Mouse (Mus musculus) small intestine, adult 2 months (tissue): ENCODE results near the gene Camta1. TPM values are rescaled to one million over a fixed set of nuclear protein-coding genes. Genes with fewer than 3 reads are reported as not detected.

ENCODE experiments used
- H3K27ac ChIP-seq: fragments of 200-500 bp; 2 replicates; pipeline ENCODE4 v1.5.1; 2012; ENCODE audit warnings: low read depth, low read length, control low read depth, inconsistent platforms; ENCODE audit not compliant: insufficient read depth
- H3K27me3 ChIP-seq: fragments of 200-500 bp; 2 replicates; pipeline ENCODE4 v1.6.1; 2012; ENCODE audit warnings: mild to moderate bottlenecking, moderate library complexity, low read length, inconsistent platforms; ENCODE audit not compliant: control insufficient read depth, insufficient read depth
- H3K36me3 ChIP-seq: fragments of 200-500 bp; 2 replicates; pipeline ENCODE4 v1.6.1; 2012; ENCODE audit warnings: mild to moderate bottlenecking, low read length, control low read depth, inconsistent platforms; ENCODE audit not compliant: control insufficient read depth, insufficient read depth
- H3K4me1 ChIP-seq: fragments of 200-500 bp; 2 replicates; pipeline ENCODE4 v1.6.1; 2012; ENCODE audit warnings: low read length, inconsistent platforms, mixed read lengths; ENCODE audit not compliant: control insufficient read depth, insufficient read depth, insufficient read length
- H3K4me3 ChIP-seq: fragments of 200-500 bp; 2 replicates; pipeline ENCODE4 v1.5.1; 2012; ENCODE audit warnings: low read depth, mild to moderate bottlenecking, control low read depth, inconsistent platforms, low read length, moderate library complexity
- CTCF ChIP-seq: fragments of 200-500 bp; IDR thresholded peaks from 2 replicates; pipeline ENCODE4 v1.5.1; 2012; ENCODE audit warnings: low read depth, mild to moderate bottlenecking, control low read depth, inconsistent platforms, low read length, moderate library complexity, mixed read lengths; ENCODE audit not compliant: insufficient replicate concordance, insufficient read length; ENCODE audit errors: extremely low read depth
- POLR2A ChIP-seq: fragments of 200-500 bp; IDR thresholded peaks from 2 replicates; pipeline ENCODE4 v1.6.1; 2012; ENCODE audit warnings: low read depth, mild to moderate bottlenecking, control low read depth, inconsistent platforms, low read length, moderate library complexity
- WGBS: fragments of 180-500 bp; shearing (Covaris S2); methylation state at CpG from one replicate; pipeline ENCODE4 v1.1.7; 2018; 5-methylcytosine and 5-hydroxymethylcytosine counted together
- polyA plus RNA-seq: library from polyadenylated mRNA; depleted of rRNA; stranded (reverse); fragments of >200 nt; gene quantifications from 2 replicates; pipeline ENCODE4 v1.2.3, GENCODE M21; 2012

Camta1 gene
- polyA plus RNA-seq, 1 experiment = 2.2 TPM

DNA sequence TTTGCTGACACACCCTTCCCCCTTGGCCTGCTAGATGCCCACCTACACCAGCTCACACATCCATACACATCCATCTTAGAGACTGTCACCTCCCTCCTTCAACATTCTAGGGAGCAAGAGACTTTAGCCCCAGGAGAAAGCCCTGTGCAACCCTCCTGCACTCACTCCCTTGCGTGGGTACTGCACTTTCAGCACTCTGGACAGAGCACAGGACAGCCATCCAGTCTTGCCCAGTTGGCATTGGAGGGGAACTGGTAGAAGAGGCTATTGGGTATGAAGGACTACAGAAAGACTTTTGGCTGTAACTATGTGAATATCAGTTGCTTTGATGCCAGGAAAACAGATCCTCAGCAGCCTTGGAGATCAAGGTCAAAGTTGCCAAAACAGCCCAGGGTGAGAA lies 675.9 kb downstream of the Camta1 start:
- Histone ChIP-seq H3K27me3 (no peaks in the 10 kb centered on the region), H3K36me3 (no peaks in the 10 kb centered on the region), H3K27ac (no peak overlapping the region), H3K4me3 (no peak overlapping the region), H3K4me1 (no peaks in the 10 kb centered on the region)
- TF ChIP-seq POLR2A (no peak), CTCF (no peak)
- 19% methylated on average over 1 of the region's 1 CpGs for WGBS

GRCm38 (mm10) chr4:151180394-151180902 lies 681.2 kb downstream of the Camta1 start:
- Histone ChIP-seq H3K36me3 (no peaks in the 10 kb centered on the region), H3K4me1 (no peaks in the 10 kb centered on the region), H3K4me3 (no peak overlapping the region), H3K27me3 (no peaks in the 10 kb centered on the region), H3K27ac (no peak overlapping the region)
- no peak for TF ChIP-seq CTCF
- WGBS = 8% methylated on average over 7 of the region's 7 CpGs

DNA sequence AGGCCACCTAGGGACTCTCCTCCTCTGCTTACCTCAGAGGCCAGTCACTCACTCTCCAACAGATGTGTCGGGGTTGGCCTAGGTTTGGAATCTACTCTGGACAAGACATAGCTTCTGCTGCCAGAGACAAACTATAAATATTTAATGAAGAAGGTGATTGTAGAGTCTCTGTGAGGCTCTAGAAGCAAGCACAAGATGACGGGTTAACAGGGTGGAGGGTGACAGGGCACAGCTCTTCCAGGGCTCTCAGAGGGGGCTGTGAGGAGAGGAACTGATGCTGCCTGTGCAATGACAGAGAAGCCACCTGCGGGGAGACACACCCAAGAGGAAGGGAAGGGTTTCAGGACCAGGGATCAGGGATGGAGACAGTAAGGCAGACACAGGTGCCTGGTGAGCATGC lies 682.0 kb downstream of the Camta1 start:
- Histone ChIP-seq H3K4me1 (no peaks in the 10 kb centered on the region), H3K27me3 (no peaks in the 10 kb centered on the region), H3K27ac (no peak overlapping the region), H3K4me3 (no peak overlapping the region), H3K36me3 (no peaks in the 10 kb centered on the region)
- WGBS = 34% methylated on average over 3 of the region's 3 CpGs
- no peak for TF ChIP-seq POLR2A
- no peak for TF ChIP-seq CTCF

DNA sequence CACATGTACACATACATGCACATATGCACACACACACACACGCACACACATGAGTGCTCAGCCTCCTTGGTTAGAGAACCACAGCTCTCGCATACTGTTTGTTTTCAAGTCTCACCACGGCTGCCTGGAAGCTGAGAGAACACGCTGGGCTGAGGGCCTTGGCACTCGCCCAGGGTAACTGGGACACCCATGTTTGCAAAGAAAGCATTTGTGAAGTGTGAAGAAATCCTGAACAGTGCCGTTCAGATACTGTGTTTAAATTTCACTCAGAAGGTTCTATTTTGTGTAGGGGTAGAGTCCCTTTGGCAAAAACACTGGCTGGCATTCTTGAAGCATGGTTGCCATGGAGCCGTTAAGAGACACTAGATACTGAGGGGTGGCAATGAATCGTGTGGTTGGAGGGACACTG lies 682.7 kb downstream of the Camta1 start:
- H3K36me3 ChIP-seq = no peaks in the 10 kb centered on the region
- H3K4me1 ChIP-seq = no peaks in the 10 kb centered on the region
- no peak overlapping the region for H3K4me3 ChIP-seq
- TF ChIP-seq CTCF (no peak), POLR2A (no peak)
- H3K27me3 ChIP-seq = no peaks in the 10 kb centered on the region
- WGBS = 41% methylated on average over 8 of the region's 8 CpGs
- H3K27ac ChIP-seq = no peak overlapping the region

- Histone ChIP-seq H3K36me3 (no peaks in the 10 kb centered on the region), H3K4me1 (no peaks in the 10 kb centered on the region), H3K4me3 (no peak overlapping the region), H3K27ac (no peak overlapping the region), H3K27me3 (no peaks in the 10 kb centered on the region)
- WGBS = 78% methylated on average over 8 of the region's 8 CpGs
- TF ChIP-seq CTCF = no peak
- no peak for TF ChIP-seq POLR2A
These were observed 689.1 kb downstream of the Camta1 start for GRCm38 (mm10) chr4:151172526-151172925.

DNA sequence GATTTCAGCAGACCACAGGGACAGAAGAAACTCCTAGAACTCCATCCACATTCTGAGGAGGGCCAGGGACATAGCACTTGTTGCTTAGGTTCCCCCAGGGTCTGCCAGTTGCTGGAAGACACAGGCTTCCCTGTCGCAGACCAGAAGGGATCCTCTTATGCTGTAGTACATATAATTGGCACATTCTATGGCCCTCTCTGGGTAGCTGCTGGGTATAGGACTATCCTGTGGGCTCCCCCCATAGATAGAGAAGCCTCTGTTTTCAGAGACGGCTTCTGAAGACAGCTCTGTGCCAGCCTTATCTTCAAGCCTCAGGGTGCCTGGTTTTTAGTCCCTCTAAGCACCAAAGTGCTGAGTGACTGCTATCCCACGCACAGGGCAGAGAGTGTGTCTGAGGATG lies 690.6 kb downstream of the Camta1 start:
- 76% methylated on average over 3 of the region's 3 CpGs for WGBS
- H3K36me3 ChIP-seq = no peaks in the 10 kb centered on the region
- H3K27ac ChIP-seq = no peak overlapping the region
- no peak for TF ChIP-seq CTCF
- TF ChIP-seq POLR2A = no peak
- no peaks in the 10 kb centered on the region for H3K27me3 ChIP-seq
- no peak overlapping the region for H3K4me3 ChIP-seq
- H3K4me1 ChIP-seq = no peaks in the 10 kb centered on the region

DNA sequence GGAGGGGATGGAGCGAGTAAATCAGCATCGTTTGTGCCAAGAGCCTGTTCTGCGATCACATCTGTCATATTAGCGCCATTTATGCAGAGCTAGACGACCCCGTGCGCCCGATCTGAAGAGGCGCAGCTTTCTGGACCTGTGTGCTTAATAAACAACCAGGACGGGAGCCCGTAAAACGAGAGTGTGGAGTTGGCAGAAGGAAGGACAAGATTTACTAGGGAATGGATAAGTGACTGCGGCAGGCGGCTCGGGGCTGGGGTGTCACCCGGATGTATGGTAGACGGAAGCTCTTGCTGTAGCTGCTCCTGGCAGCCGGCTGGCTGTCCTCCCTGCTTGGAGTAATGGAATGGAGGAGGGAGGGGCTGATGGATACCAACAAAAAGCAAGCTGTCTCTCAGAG lies 691.0 kb downstream of the Camta1 start:
- Histone ChIP-seq H3K4me1 (no peaks in the 10 kb centered on the region), H3K36me3 (no peaks in the 10 kb centered on the region), H3K27ac (no peak overlapping the region), H3K4me3 (no peak overlapping the region), H3K27me3 (no peaks in the 10 kb centered on the region)
- no peak for TF ChIP-seq CTCF
- no peak for TF ChIP-seq POLR2A
- 34% methylated on average over 18 of the region's 18 CpGs for WGBS

- TF ChIP-seq CTCF (no peak), POLR2A (no peak)
- Histone ChIP-seq H3K27ac (no peak overlapping the region), H3K27me3 (no peaks in the 10 kb centered on the region), H3K4me1 (no peaks in the 10 kb centered on the region), H3K36me3 (no peaks in the 10 kb centered on the region), H3K4me3 (no peak overlapping the region)
- 83% methylated on average over 6 of the region's 6 CpGs for WGBS
These were observed 694.7 kb downstream of the Camta1 start for GRCm38 (mm10) chr4:151166969-151167368.
